Mouse (Mus musculus) adrenal gland, postnatal 4 days (tissue): ENCODE results near the gene Lrrc71. TPM values are rescaled to one million over a fixed set of nuclear protein-coding genes. Genes with fewer than 3 reads are reported as not detected.

Experiments used
- DNase-seq, 2 experiments: peaks; one replicate each; pipeline ENCODE4 v3.0.0; 2021 to 2022; ENCODE audit warnings: low spot score in 2 of 2, mixed read lengths in 2 of 2
- total RNA-seq, 2 experiments: library from RNA; stranded (reverse); gene quantifications; 2 replicates each; pipeline ENCODE4 v1.2.3; 2021

The Lrrc71 gene
- total RNA-seq, 2 experiments from 2014 or later: 0.78 to 1.5 TPM

- DNase-seq: peak in 1 of 2 experiments; percentile 47
These were observed 15.4 kb upstream of the Lrrc71 start for GRCm38 (mm10) chr3:87763683-87764289.

- no peak for DNase-seq
These were observed 14.8 kb upstream of the Lrrc71 start for GRCm38 (mm10) chr3:87763202-87763601.

- DNase-seq: no peak
These were observed 13.3 kb upstream of the Lrrc71 start for GRCm38 (mm10) chr3:87761408-87762375.

- no peak for DNase-seq
These were observed 10.2 kb upstream of the Lrrc71 start for GRCm38 (mm10) chr3:87758641-87759040.

GRCm38 (mm10) chr3:87756488-87756887 is 8.1 kb upstream of the Lrrc71 start:
- no peak for DNase-seq

- peak; percentile 79 to 80 for DNase-seq
These were observed 7.5 kb upstream of the Lrrc71 start for GRCm38 (mm10) chr3:87755964-87756363.

- no peak for DNase-seq
These were observed 5.4 kb upstream of the Lrrc71 start for GRCm38 (mm10) chr3:87753829-87754228.

- no peak for DNase-seq
These were observed 4.1 kb upstream of the Lrrc71 start for GRCm38 (mm10) chr3:87752567-87752966.

GRCm38 (mm10) chr3:87749977-87750376 is 1.6 kb upstream of the Lrrc71 start:
- DNase-seq: no peak

- no peak for DNase-seq
These were observed 611 bp upstream of the Lrrc71 start for GRCm38 (mm10) chr3:87749036-87749435.

GRCm38 (mm10) chr3:87745036-87745659 is 3.3 kb downstream of the Lrrc71 start:
- no peak for DNase-seq

- no peak for DNase-seq
These were observed 4.5 kb downstream of the Lrrc71 start for GRCm38 (mm10) chr3:87743927-87744326.

GRCm38 (mm10) chr3:87742735-87743134 is 5.7 kb downstream of the Lrrc71 start:
- no peak for DNase-seq

GRCm38 (mm10) chr3:87742013-87742412 is 6.4 kb downstream of the Lrrc71 start:
- DNase-seq: no peak

- no peak for DNase-seq
These were observed 9.5 kb downstream of the Lrrc71 start for GRCm38 (mm10) chr3:87738906-87739305.

- DNase-seq: no peak
These were observed 13.1 kb downstream of the Lrrc71 start for GRCm38 (mm10) chr3:87735335-87735734.

GRCm38 (mm10) chr3:87733984-87734761 is 14.3 kb downstream of the Lrrc71 start:
- no peak for DNase-seq

GRCm38 (mm10) chr3:87733098-87733497 is 15.3 kb downstream of the Lrrc71 start:
- no peak for DNase-seq

GRCm38 (mm10) chr3:87728696-87729095 is 19.7 kb downstream of the Lrrc71 start:
- DNase-seq: no peak

- no peak for DNase-seq
These were observed 22.2 kb downstream of the Lrrc71 start for GRCm38 (mm10) chr3:87726191-87726590.
